Mouse (Mus musculus): ENCODE measurements around the gene Otud7a. TPM values are rescaled to one million over a fixed set of nuclear protein-coding genes. Genes with fewer than 3 reads are reported as not detected.

Otud7a gene
- polyA plus RNA-seq, 1 experiment from 2014 or later, result 0.25 TPM

GRCm38 (mm10) chr7:63777328-63777727, 332.8 kb downstream of the Otud7a start:
- Histone ChIP-seq H3K9me3 (replicated peaks) (no peaks in the 10 kb centered on the region), H3K27me3 (no peaks in the 10 kb centered on the region), H3K4me1 (no peaks in the 10 kb centered on the region), H3K4me2 (replicated peaks) (no peak overlapping the region), H3K27ac (replicated peaks) (no peak overlapping the region), H3K4me3 (replicated peaks) (no peak overlapping the region), H3K9ac (no peak overlapping the region), H3K36me3 (no peaks in the 10 kb centered on the region)
- ATAC-seq (ENCODE audit: insufficient number of reproducible peaks, low FRiP score, low TSS enrichment, low read depth), result no peak
- WGBS, result 85% methylated on average over 4 of the region's 4 CpGs

- Histone ChIP-seq H3K36me3 (no peaks in the 10 kb centered on the region), H3K9ac (no peak overlapping the region), H3K4me3 (replicated peaks) (no peak overlapping the region), H3K4me1 (no peaks in the 10 kb centered on the region), H3K27me3 (no peaks in the 10 kb centered on the region), H3K4me2 (replicated peaks) (no peak overlapping the region), H3K9me3 (replicated peaks) (no peaks in the 10 kb centered on the region), H3K27ac (replicated peaks) (no peak overlapping the region)
- WGBS, result 87% methylated on average over 3 of the region's 3 CpGs
- ATAC-seq (ENCODE audit: insufficient number of reproducible peaks, low FRiP score, low TSS enrichment, low read depth), result no peak
These were observed 336.3 kb downstream of the Otud7a start for GRCm38 (mm10) chr7:63780821-63781220.

DNA sequence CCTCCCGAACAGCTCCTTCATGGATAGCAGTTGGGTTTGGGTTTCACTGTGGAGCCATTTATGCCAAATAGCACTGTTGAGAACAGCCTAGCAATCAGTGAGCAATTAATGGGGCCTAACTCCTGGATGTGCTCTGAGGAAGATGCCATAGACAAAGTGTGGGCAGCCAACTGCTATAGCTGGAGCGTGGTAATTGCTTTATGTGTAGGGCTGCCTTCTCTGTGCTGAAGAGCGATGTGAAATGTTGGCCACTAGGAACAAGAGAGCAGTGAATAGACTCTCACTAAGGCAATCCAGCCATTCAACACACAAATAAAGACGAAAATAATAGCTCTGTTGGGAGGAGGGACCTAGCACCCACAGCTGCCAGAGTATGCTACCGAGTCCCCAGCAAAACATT, 345.2 kb downstream of the Otud7a start:
- H3K4me2 ChIP-seq (replicated peaks), result no peak overlapping the region
- no peaks in the 10 kb centered on the region for H3K9me3 ChIP-seq (replicated peaks)
- no peak overlapping the region for H3K9ac ChIP-seq
- no peaks in the 10 kb centered on the region for H3K4me1 ChIP-seq
- WGBS, result 83% methylated on average over 5 of the region's 5 CpGs
- H3K36me3 ChIP-seq, result no peaks in the 10 kb centered on the region
- no peaks in the 10 kb centered on the region for H3K27me3 ChIP-seq
- ATAC-seq (ENCODE audit: insufficient number of reproducible peaks, low FRiP score, low TSS enrichment, low read depth), result no peak
- no peak overlapping the region for H3K27ac ChIP-seq (replicated peaks)
- no peak overlapping the region for H3K4me3 ChIP-seq (replicated peaks)

- no peaks in the 10 kb centered on the region for H3K27me3 ChIP-seq
- H3K27ac ChIP-seq (replicated peaks), result no peak overlapping the region
- H3K4me1 ChIP-seq, result no peaks in the 10 kb centered on the region
- H3K9me3 ChIP-seq (replicated peaks), result no peaks in the 10 kb centered on the region
- WGBS, result 16% methylated on average over 8 of the region's 8 CpGs
- no peak overlapping the region for H3K9ac ChIP-seq
- H3K4me2 ChIP-seq (replicated peaks), result no peak overlapping the region
- no peak overlapping the region for H3K4me3 ChIP-seq (replicated peaks)
- ATAC-seq (ENCODE audit: insufficient number of reproducible peaks, low FRiP score, low TSS enrichment, low read depth), result no peak
- no peaks in the 10 kb centered on the region for H3K36me3 ChIP-seq
These were observed 351.6 kb downstream of the Otud7a start for GRCm38 (mm10) chr7:63796001-63796632.

DNA sequence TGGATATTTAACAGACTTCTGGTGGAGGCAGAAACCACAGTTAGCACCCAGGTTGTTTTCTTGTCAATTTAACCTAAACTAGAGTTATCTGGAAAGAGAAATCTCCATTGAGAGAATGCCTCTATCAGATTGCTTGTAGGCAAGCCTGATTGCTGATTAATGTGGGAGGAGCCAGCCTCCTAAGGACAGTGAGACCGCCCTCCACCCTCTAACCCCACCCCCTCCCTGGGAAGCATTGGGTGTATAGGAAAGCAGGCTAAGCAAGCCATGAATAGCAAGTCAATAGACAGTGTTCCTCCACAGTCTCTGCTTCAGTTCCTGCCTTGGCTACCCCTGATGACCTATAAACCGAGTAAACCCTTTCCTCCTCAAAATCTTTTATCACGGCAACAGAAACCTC, 353.9 kb downstream of the Otud7a start:
- Histone ChIP-seq H3K9ac (no peak overlapping the region), H3K36me3 (no peaks in the 10 kb centered on the region), H3K9me3 (replicated peaks) (no peaks in the 10 kb centered on the region), H3K4me2 (replicated peaks) (no peak overlapping the region), H3K27ac (replicated peaks) (no peak overlapping the region), H3K4me3 (replicated peaks) (no peak overlapping the region), H3K4me1 (no peaks in the 10 kb centered on the region), H3K27me3 (no peaks in the 10 kb centered on the region)
- 75% methylated on average over 3 of the region's 3 CpGs for WGBS
- no peak for ATAC-seq (ENCODE audit: insufficient number of reproducible peaks, low FRiP score, low TSS enrichment, low read depth)

DNA sequence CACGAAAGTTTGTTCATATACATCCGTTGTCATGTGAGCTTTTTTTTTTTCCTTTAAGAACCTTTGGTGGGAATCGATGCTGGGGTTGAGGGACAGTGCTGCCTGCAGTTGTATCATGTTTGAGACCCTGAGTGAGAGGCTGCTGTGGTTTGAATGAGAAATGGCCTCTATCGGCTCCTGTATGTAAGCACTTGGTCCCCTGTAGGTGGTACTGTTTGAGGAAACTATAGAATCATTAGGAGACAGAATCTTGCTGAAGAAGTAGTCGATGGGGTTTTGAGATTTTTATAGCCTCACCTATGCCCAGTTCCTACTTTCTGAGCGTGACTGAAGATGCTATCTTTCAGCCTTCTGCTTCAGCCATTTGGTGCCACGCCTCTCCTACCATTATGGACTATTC, 354.8 kb downstream of the Otud7a start:
- Histone ChIP-seq H3K4me3 (replicated peaks) (no peak overlapping the region), H3K9me3 (replicated peaks) (no peaks in the 10 kb centered on the region), H3K27me3 (no peaks in the 10 kb centered on the region), H3K36me3 (no peaks in the 10 kb centered on the region), H3K27ac (replicated peaks) (no peak overlapping the region), H3K9ac (no peak overlapping the region), H3K4me1 (no peaks in the 10 kb centered on the region), H3K4me2 (replicated peaks) (no peak overlapping the region)
- 88% methylated on average over 7 of the region's 7 CpGs for WGBS
- no peak for ATAC-seq (ENCODE audit: insufficient number of reproducible peaks, low FRiP score, low TSS enrichment, low read depth)

DNA sequence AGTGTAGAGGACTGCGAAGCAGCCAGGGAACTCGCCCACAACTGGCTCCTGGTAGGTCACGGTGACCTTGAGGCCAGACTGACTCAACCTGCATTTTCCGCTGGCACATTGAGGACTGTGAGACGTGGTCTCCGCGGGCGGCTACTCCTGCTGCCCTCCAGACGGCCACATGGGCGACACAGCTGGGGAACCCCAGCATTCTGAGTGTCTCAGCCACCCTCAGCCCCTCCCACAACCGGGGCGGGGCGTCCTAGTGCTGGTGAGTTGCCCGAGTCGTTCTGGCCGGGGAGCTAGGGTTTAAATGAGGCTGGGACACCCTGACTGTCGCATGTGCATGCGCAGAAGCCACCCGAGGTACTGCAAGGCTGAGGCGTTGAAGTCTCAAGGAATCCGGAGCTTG, 358.2 kb downstream of the Otud7a start:
- WGBS, result 88% methylated on average over 21 of the region's 21 CpGs
- H3K9ac ChIP-seq, result no peak overlapping the region

More for the DNA sequence above, 358.2 kb downstream of the Otud7a start:
- no peak overlapping the region for H3K27ac ChIP-seq (replicated peaks)
- ATAC-seq (ENCODE audit: insufficient number of reproducible peaks, low FRiP score, low TSS enrichment, low read depth), result no peak
- H3K27me3 ChIP-seq, result no peaks in the 10 kb centered on the region
- no peaks in the 10 kb centered on the region for H3K4me1 ChIP-seq
- no peak overlapping the region for H3K4me2 ChIP-seq (replicated peaks)
- no peaks in the 10 kb centered on the region for H3K36me3 ChIP-seq
- no peak overlapping the region for H3K4me3 ChIP-seq (replicated peaks)
- no peaks in the 10 kb centered on the region for H3K9me3 ChIP-seq (replicated peaks)

Other genes starting within 250 kb of the Otud7a start
- 1.5 and 1.7 TPM in 2 replicates for gene Chrna7, start 232.2 kb upstream of the Otud7a start, polyA plus RNA-seq (2015; fragmentation: Nextera tagmentation; extraction: Ambion mirVana)